Mouse (Mus musculus) inflammation-experienced regulatory T-cells (primary cell): ENCODE measurements around the gene Olfr437. TPM values are rescaled to one million over a fixed set of nuclear protein-coding genes. Genes with fewer than 3 reads are reported as not detected.

Source experiments
- polyA plus RNA-seq, 2 experiments: library from polyadenylated mRNA; unstranded; fragments of 100-300 nt; shearing (Covaris generic); gene quantifications; one replicate each; pipeline ENCODE4 v1.2.1; 2017

Olfr437 gene
- not detected for polyA plus RNA-seq

DNA sequence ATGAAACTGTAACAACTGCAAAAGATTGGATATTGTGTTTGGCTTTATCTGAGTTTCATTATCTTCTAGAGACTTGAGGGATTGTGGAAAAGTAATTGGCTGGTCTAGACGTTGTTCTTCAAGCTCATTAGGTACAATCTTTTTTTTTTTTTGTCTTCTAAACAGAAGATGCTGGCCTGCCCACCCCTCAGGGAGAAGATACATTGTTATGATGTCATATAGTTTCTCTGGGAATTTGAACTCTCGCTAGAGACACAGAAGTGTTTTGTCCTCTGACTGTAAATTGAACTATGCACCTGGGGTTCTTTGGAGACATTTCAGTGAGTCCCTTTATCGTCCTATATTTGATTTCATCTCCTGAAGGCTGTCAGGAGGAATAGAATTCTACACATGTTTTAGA is at the start of gene Olfr437:
TSS of gene Olfr437 (plus strand) at position 301 of the 400 bp plus-strand sequence.

DNA sequence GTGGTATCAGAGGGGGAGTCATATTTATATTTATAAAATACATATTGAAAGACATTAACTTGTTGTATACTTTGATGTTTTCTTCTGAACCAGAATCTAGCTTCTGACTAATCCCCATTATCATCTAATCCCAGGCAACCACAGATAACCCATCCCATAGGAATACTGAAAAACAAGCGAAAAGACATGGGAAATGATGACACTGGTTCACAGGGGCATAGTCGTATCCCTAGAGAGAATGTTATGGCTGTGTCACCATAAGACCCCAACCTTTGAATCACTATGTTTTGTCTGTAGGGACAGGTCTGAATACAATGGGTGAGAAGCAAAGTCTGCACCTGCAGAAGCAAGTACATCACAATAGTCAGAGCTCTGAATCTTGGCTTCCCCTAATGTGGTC is 16.8 kb upstream of the Olfr437 start, which contains the start of gene Olfr237-ps1:
TSS of gene Olfr237-ps1 (plus strand) at position 301 of the 400 bp plus-strand sequence.

DNA sequence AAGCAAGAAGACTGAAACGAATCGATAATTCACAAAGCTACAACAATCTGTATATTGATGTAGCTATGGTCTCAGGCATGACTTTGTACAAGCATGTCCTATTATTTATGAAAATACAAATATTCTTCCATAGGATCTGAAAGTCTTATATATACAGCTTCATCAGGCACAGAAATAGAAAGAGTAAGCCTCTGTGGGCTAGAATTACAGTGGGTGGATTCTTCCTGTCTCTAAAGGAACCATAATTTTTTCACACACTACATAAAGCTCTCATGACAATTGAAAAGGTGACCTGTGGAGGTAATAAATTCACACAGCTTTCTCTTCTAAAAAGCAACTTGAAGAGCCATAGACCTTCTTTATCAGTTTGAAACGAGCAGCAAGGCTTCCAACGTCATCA is 8.8 kb downstream of the Olfr437 start, which contains the start of gene Olfr13:
TSS of gene Olfr13 (plus strand) at position 301 of the 400 bp plus-strand sequence.

DNA sequence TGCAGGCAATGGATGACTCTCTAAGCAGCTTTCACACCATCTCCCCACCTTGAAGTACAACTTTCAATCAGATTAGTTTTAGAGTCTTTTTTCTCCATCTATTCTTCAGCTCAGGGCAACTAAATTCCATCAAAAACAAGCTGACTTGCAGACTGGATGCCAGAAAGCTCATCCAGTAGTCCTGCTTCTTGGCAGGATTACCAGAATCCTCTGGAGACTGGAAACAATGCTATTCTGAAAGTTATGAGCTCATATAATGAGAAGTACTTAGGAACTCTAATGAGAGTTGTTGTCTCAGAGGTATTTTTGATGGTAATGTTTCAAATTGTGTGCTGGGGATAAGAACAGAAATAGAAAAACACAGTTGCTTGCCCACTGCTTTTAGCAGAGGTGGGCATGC is 33.7 kb downstream of the Olfr437 start, which contains the start of gene Olfr435:
TSS of gene Olfr435 (plus strand) at position 366 of the 400 bp plus-strand sequence.

DNA sequence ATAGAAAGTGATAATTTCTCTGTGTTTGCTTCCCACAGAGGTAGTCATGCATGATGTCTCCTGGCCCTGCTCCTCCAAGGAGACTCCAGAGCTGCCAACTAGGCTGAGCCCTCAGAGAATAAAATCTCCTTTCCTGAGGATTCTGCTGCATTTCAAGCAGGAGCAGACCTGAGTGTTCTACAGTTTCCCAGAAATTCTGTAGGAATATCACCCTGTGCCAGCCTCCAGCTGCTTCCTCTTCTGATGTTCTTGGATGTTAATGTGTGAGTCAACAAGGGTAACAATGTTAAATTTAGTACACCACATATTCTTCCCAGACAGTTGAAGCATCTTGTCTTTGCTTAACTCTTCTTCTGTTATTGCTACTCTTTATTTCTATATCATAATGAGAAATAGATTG is 49.8 kb downstream of the Olfr437 start, which contains the start of gene Olfr434:
TSS of gene Olfr434 (plus strand) at position 149 of the 400 bp plus-strand sequence.

Other genes starting within 250 kb of the Olfr437 start
- under 1 TPM; 0.08 to 0.71 TPM for gene Olfr446, start 241.9 kb upstream of the Olfr437 start, polyA plus RNA-seq
- not detected for gene Olfr444, start 214.2 kb upstream of the Olfr437 start, polyA plus RNA-seq
- not detected for gene Olfr441, start 56.9 kb upstream of the Olfr437 start, polyA plus RNA-seq
- gene Olfr237-ps1, start 16.7 kb upstream of the Olfr437 start, polyA plus RNA-seq: 1 to 10 TPM in 1 of 2 experiments, under 1 TPM in 1; 0.20 to 1.6 TPM
- under 1 TPM; 0.04 to 0.78 TPM for gene Olfr13, start 8.9 kb downstream of the Olfr437 start, polyA plus RNA-seq
- gene Olfr435, start 33.9 kb downstream of the Olfr437 start, polyA plus RNA-seq: not detected
- not detected for gene Olfr434, start 49.7 kb downstream of the Olfr437 start, polyA plus RNA-seq
- gene Olfr47, start 68.2 kb downstream of the Olfr437 start, polyA plus RNA-seq: under 1 TPM in 1 of 2 experiments, not detected in 1; 0.94 TPM
- 1 to 10 TPM in 1 of 2 experiments, under 1 TPM in 1; 0.51 to 7.1 TPM for gene Arhgef5, start 102.3 kb downstream of the Olfr437 start, polyA plus RNA-seq
- under 1 TPM; 0.11 to 0.83 TPM for gene Nobox, start 146.3 kb downstream of the Olfr437 start, polyA plus RNA-seq